Mouse (Mus musculus) cerebellum, postnatal 36 days (tissue): ENCODE results near the gene Skap1.
A peak's percentile ranks its signal among the peaks of the same experiment; 100 is the strongest.
"Not testable (repeated sequence)": the region's sequence is repeated elsewhere in the genome, so short reads cannot be mapped to it uniquely, and the experiment has no call there.

Experiments used
- DNase-seq, 2 experiments: peaks; one replicate each; pipeline ENCODE4 v3.0.0; 2021 to 2022; ENCODE audit warnings: mixed read lengths in 2 of 2

Skap1 gene

GRCm38 (mm10) chr11:96761984-96762383 lies 297.6 kb downstream of the Skap1 start:
- no peak for DNase-seq

GRCm38 (mm10) chr11:96762742-96763470 lies 298.5 kb downstream of the Skap1 start:
- peak; percentile 74 to 79 for DNase-seq

DNA sequence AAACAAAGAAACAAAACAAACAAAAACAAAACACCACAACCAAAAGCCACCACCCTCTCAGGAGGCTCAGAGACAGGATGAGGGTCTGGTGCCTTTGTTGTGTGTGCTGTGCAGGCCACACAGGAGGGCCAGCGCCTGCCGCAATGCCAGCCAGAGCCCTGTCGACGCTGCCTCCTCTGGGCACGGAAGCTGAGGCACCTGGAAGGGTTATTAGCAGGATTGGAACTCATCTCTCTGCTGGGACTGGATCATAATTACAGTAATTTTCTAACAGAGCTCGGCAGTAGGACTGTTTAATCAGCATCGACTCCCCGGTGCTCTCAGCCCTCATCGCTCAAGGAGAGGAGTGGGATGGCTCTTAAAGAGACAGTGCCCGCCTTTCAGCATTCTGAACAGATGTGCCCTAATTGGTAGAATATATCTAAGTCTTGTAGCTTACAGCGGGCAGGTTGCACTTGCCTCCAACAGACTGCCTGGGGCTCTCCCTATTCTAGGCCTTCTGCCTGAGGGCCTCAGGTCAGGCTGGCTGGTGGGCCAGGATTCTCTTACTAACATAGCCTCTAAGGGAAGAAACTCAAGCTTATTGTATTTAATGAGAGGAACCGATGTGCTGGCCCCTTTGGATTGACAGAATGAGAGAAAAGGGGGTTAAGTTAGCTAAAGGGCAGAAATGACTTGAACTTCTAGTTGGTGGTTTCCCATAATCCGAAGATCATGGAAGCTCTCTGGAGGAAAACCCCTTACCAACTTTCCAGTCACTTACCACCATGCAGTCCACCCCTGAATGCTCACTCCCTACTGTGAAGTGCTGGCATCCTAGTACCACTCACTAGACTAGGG lies 300.3 kb downstream of the Skap1 start:
- no peak for DNase-seq

DNA sequence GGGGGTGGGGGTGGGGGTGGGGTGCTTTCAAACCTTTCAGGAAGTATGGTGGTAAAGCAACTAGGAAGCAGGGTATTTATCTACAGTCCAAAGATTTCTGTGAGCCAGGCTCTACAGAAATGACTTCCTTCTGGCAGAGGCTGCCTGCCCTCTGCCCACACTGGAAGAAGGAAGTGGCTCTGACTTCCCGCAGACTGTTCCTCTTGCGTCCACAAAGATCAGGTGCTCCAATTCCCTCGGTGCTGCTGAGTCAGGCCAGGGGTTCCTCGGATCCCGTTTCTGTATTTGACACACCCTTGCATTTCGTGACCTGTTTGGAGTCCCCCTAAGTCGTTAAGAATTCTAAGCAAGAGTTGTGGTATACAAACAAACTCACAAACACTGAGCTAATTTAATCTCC lies 301.3 kb downstream of the Skap1 start:
- no peak for DNase-seq

DNA sequence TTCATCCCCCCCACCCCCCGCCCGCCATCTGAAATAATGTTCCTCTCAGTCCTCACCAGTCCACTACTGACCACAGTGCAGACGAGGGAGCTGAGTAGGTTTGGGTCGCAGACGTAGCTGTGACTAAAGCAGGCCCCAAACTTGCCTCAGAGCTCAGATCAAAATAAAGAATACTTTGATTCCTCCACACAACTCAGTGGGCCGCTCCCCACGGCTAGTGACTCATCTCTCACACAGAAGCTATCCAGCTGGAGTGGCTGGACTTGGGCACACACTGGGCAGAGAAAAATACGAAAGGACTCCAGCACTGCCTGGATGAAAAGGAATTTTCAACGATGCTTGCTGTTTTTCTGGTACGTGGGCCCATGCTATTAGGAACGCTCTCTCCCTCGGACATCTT lies 302.2 kb downstream of the Skap1 start:
- DNase-seq, result no peak

DNA sequence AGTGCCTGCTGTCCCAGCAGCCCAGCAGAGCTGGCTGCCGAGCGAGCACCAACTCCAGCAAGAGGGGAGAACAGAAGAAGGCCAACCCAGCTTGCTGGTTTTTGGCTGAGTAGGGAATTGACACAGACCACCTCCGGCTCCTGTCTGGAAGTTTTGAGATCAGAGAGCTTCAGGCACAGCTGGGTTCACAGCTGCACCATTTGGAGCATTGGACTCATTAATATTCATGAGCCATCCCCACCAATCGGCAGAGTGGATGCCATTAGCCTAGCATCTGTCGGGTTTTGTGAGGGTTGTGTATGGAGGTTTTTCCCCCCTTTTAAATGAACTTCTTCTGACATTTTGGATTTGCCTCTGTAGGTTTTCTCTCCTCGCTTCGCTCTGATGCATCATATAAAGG lies 302.7 kb downstream of the Skap1 start:
- no peak for DNase-seq

GRCm38 (mm10) chr11:96768240-96768639 lies 303.8 kb downstream of the Skap1 start:
- DNase-seq, result no peak

DNA sequence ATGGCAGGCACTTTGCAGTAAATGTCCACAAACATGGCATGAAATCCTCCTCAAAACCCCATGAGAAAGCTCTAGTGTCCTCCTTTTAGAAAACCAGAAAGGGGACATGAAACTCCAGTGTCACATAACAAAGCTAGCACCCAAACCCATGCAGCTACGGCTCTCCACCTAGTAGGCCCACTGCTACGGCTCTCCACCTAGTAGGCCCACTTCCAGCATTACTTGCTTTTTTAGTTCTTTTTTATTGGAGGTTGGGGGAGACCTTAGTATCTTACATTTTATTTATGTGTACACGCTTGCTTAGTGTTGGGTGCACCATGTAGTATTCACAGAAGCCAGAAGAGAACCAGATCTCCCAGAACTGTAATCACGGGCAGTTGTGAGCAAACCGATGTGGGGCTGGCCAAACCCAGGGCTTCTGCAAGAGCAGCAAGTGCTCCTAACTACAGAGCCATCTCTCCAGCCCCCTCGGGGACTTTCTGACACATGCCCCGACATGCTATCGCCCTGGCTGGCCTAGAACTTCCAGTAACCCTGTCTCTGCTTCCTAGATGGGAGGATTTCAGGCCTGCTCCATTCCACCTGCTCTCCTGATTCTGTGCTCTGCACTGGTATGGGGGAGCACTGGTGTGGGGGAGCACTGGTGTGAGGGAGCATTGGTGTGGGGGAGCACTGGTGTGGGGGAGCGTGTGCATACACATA lies 307.0 kb downstream of the Skap1 start:
- no peak for DNase-seq

DNA sequence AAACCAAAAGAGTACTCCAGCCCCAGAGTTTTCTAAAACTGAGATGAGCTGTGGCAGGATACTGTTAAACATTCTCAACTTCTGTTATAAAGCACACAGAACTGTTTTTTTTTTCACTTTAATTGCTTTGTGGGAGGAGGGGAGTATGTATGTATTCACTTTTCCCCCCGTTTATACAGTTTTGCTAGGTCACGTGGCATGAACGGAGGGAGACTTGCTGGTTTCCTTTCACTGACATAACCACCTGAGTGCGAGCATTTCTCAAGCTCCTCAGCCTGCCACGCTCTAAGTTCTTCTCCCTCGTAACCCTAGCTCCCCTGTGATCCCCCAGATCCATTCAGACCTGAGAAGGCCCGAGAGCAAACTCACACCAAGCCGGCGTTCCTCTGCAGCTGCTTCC lies 308.0 kb downstream of the Skap1 start:
- no peak for DNase-seq

- no peak for DNase-seq
These were observed 310.1 kb downstream of the Skap1 start for GRCm38 (mm10) chr11:96774536-96774935.

- DNase-seq, result no peak
These were observed 310.7 kb downstream of the Skap1 start for GRCm38 (mm10) chr11:96775063-96775462.

- no peak for DNase-seq
These were observed 311.3 kb downstream of the Skap1 start for GRCm38 (mm10) chr11:96775665-96776064.

- DNase-seq, result no peak
These were observed 311.7 kb downstream of the Skap1 start for GRCm38 (mm10) chr11:96776068-96776467.

- DNase-seq, result peak; percentile 99 to 100
These were observed 312.9 kb downstream of the Skap1 start, which contains the start of gene Snx11 for GRCm38 (mm10) chr11:96776968-96777962. Gene Snx11, minus strand, starts transcription at chr11:96777559.

DNA sequence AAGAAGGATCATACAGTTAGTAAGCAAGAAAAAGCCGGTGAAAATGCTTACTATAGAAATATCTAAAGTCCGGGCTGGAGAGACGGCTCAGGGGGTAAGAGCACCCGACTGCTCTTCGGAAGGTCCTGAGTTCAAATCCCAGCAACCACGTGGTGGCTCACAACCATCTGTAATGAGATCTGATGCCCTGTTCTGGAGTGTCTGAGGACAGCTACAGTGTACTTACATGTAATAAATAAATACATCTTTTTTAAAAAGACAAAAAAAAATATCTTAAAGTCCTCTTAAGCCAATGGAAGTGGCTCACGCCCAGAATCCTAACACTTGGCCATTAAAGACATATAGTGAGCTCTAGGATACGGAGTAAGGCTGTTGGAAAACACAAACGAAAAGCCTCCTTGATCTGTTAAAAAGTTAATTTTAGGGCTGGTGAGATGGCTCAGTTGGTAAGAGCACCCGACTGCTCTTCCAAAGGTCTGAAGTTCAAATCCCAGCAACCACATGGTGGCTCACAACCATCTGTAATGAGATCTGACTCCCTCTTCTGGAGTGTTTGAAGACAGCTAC lies 313.8 kb downstream of the Skap1 start:
- not testable (repeated sequence) for DNase-seq

GRCm38 (mm10) chr11:96780306-96780705 lies 315.9 kb downstream of the Skap1 start:
- DNase-seq, result no peak

- no peak for DNase-seq
These were observed 317.0 kb downstream of the Skap1 start for GRCm38 (mm10) chr11:96781425-96781824.

DNA sequence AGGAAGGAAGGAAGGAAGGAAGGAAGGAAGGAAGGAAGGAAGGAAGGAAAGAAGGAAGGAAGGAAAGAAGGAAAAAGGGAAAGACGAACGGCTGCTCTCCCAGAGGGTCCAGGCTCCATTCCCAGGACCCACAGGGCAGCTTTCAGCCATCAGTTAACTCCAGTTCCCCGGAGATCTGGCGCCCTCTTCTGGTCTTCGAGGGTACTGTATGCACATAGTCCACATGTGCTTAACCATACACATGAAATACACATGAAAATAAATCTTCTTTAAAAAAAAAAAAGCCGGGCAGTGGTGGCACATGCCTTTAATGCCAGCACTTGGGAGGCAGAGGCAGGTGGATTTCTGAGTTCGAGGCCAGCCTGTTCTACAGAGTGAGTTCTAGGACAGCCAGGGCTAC lies 320.5 kb downstream of the Skap1 start:
- DNase-seq, result peak; percentile 72 to 76

DNA sequence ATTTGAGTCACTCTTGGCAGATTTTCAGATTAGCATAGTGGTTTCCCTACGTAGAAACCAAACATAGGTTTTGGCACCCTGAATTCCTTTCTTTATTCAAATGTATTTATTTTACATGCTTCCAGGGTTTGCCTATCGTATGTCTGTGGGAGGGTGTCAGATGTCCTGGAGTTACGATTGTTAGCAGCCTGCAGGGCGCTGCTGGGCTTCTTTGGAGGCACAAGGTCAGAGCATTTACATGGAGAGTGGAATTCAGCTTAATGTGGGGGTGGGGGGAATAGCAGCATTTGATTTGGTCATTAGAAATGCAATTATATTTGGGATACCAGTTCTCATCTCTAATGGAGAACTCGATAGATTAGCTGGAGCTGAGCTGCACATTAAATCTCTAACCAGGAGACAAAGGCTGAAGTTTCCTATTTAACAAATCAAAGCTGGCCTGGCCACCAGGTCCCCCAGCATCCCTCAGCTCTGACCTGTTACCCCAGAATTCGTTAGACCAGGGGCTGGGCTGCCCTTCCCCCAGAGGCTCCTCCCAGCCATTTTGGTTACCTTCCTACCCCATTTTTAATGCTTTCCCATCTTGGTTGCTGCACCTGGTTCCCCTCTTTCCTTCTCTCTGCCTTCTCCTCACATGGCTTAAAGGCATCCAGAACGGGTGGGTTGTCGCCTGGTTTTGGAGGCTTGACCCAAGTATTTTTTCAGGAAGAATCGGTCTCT lies 322.5 kb downstream of the Skap1 start:
- DNase-seq, result no peak

- DNase-seq, result peak; percentile 88
These were observed 324.7 kb downstream of the Skap1 start, which contains the start of gene Cbx1 for GRCm38 (mm10) chr11:96788871-96789795. Gene Cbx1, plus strand, starts transcription at chr11:96789127.
